Mouse (Mus musculus) T-helper 17 cell (primary cell): ENCODE data around the gene Pex10.
"Not testable (repeated sequence)": the region's sequence is repeated elsewhere in the genome, so short reads cannot be mapped to it uniquely, and the experiment has no call there.

Experiments
- in situ Hi-C, 2 experiments: fragments of 300-600 bp; cut with MboI, MseI; formaldehyde crosslinking; loops; 1 replicate in 1 of 2; 2 replicates in 1 of 2; pipeline ENCODE4 v1.15.1; 2025; ENCODE audit warnings: high pct_unique_total_duplicates in 2 of 2

Pex10 gene

GRCm38 (mm10) chr4:155063895-155064294 is 2.9 kb upstream of the Pex10 start:
- in situ Hi-C loops, result loop anchor here (5.0 to 10.0 kb wide), 2 partner anchors 77 to 79 kb away; no protein-coding TSS in a partner anchor

DNA sequence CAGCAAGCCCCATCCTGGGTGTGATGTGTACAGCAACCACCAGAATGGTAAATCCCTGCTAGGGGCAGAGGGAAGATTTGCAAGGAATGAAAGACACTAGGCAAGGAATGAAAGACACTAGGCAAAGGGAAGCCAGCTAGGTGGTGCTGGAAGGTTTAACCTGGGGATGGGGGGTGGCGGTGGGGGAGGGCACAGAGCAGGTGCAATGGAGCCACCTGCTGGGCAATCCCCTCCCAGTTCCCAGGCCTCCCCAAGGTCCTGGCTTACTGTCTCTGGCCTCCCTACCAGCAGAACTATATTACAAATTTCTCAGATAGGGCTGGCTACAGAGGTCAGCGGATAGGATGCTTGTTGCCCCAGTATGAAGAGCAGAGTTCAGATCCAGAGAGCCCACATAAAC is 2.3 kb upstream of the Pex10 start:
- in situ Hi-C loops, result loop anchor here (5.0 to 10.0 kb wide), 2 partner anchors 77 to 80 kb away; no protein-coding TSS in a partner anchor

GRCm38 (mm10) chr4:155065970-155066833 is 614 bp upstream of the Pex10 start:
- in situ Hi-C loops, result loop anchor here in 1 of 2 experiments (5.0 to 10.0 kb wide), 2 partner anchors 81 to 199 kb away; partner anchors contain the start of gene Mmel1

GRCm38 (mm10) chr4:155068357-155068972 is 1.6 kb downstream of the Pex10 start:
- in situ Hi-C loops, result loop anchor here in 1 of 2 experiments (5.0 to 10.0 kb wide), 2 partner anchors 84 to 201 kb away; partner anchors contain the start of gene Mmel1

DNA sequence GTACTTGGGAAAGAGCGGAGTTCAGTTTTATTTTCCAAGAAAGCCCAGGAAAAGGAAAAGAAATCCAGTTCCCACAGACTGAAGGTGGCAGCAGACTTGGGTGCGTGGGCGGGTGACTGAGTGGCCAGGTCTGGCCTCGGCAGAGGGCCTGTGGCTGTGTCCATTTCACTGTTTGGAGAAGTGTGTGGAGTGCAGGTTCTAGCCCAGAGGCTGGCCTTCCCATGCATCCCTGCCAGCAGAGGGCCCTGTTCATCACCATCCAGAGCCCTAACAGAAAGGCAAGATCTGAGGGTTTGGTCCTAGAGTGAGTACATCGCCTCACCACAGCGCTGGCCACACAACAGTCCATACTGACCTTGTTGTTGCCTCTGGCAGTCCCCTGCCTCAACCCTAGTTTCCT is 2.4 kb downstream of the Pex10 start:
- in situ Hi-C loops, result loop anchor here in 1 of 2 experiments (5.0 to 10.0 kb wide), 2 partner anchors 84 to 202 kb away; partner anchors contain the start of gene Mmel1

- in situ Hi-C loops, result no loop called here
Observed at GRCm38 (mm10) chr4:155070199-155070598, 3.4 kb downstream of the Pex10 start.

DNA sequence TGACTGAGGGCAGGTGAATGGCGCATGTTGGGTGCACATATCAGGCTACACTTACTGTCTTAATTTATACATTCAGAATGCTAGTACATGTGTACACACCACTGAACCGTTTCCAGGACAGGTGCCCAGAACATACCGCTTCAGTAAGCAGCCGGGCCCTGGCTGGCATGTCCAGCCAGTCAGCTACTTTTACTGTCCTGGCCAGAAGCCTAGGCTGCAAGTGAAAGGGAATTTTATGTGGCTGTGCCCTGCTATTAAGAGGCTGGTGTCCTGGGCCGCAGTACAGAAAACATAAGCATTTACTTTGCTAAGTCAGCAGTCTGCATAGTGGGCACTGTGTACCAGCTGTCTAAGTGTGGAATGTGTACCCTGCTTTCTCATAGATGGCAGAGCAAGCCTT is 4.1 kb downstream of the Pex10 start:
- in situ Hi-C loops, result no loop called here

GRCm38 (mm10) chr4:155074418-155074817 is 7.6 kb downstream of the Pex10 start:
- in situ Hi-C loops, result no loop called here

- in situ Hi-C loops, result no loop called here
Observed at GRCm38 (mm10) chr4:155075137-155075536, 8.3 kb downstream of the Pex10 start.

DNA sequence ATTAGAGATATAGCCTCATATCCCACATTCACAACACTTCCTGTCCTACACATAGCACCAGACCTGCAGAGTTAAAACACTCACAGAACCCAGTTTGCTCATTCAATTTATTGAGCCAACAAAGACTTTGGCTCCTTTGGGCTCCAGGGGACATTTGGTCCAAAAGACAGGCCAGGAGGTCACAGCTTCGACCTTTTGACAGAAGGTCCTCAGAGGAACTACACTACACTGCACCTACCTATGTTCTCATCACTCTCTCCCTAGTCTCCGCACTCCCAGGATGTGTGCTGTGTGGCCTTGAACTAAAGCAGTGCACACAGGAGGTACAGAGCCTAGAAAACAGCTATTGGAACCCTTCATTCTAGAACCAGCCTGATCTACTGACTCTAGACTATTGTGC is 9.0 kb downstream of the Pex10 start:
- in situ Hi-C loops, result no loop called here

GRCm38 (mm10) chr4:155076677-155077076 is 9.9 kb downstream of the Pex10 start:
- in situ Hi-C loops, result no loop called here

- in situ Hi-C loops, result not testable (repeated sequence)
Observed at GRCm38 (mm10) chr4:155078808-155079207, 12.0 kb downstream of the Pex10 start.

GRCm38 (mm10) chr4:155079666-155080065 is 12.8 kb downstream of the Pex10 start:
- in situ Hi-C loops, result no loop called here

GRCm38 (mm10) chr4:155083553-155083952 is 16.7 kb downstream of the Pex10 start:
- in situ Hi-C loops, result no loop called here

GRCm38 (mm10) chr4:155084351-155084750 is 17.5 kb downstream of the Pex10 start:
- in situ Hi-C loops, result no loop called here

GRCm38 (mm10) chr4:155085206-155086107 is 18.6 kb downstream of the Pex10 start:
- in situ Hi-C loops, result no loop called here

DNA sequence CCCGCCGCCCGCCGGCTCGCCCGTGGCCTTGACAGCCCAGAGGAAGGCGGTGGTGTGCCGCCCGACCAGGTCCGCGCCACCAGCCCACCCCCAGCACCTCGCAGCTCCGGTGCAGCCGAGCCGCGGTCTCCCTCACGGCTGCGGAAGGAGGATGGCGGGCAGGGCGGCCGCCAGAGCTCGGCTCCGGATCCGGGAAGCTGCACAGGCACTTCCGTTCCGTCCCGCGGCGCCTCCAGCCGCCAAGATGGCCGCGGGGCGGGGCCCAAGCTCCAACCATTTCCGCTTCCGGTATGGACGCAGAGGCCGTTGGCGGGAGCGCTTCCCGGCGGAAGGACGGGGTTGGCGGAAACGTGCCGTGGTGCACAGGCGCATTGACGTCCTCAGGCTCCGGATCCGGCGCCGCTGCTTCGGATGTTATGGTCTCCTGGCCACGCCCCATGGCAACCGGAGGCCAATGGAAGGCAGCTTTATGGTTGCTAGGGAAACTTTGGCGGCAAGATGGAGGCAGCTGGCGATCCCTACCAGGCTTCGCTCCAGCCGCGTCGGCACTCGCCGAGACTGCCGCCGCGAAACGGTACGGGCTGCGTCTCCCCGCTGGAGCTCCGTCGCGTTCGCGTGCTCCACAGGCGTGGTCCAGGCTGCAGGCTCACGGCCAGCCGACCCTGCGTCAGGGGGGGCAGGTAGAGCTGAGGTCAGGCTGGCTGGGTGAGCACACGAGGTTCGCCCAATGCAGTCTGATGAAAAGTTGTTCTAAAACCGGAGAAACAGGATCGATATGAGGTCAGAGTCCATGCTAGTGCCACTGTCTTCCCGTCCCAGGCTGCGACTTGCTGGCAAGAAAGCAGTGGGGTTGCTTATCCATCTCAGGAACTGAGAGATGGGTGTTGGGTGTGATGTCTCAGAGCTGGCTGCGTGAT is 19.6 kb downstream of the Pex10 start, which contains the start of the genes Rer1 and Morn1:
TSS of gene Rer1 (minus strand) at position 275 of the 917 bp plus-strand sequence.
TSS of gene Morn1 (plus strand) at position 470 of the 917 bp plus-strand sequence.
- in situ Hi-C loops, result no loop called here

DNA sequence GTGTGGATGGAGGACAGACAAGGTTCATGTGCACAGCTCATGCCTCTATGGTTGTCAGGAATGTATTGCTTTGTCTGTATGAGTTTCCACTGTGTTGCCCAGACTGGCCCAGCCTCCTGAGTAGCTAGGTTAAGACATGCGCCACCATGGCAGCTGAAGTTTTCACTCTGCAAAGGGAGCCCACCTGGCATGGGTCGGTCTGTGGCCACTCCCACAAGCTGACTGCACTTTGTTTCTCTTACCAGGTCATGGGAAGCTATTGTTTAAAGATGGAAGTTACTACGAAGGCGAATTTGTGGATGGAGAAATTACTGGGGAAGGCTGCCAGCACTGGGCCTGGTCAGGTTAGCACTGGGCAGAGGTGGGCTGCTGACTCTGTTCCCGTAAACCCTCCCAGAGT is 22.4 kb downstream of the Pex10 start:
- in situ Hi-C loops, result no loop called here

- in situ Hi-C loops, result loop anchor here in 1 of 2 experiments (5.0 kb wide), 1 partner anchor 217 kb away; no protein-coding TSS in a partner anchor
Observed at GRCm38 (mm10) chr4:155090147-155090546, 23.3 kb downstream of the Pex10 start.
